Mouse (Mus musculus) midbrain, embryonic 16.5 days (tissue): ENCODE data around the gene Slc7a15. TPM values are rescaled to one million over a fixed set of nuclear protein-coding genes. Genes with fewer than 3 reads are reported as not detected.
"Not testable (repeated sequence)": the region's sequence is repeated elsewhere in the genome, so short reads cannot be mapped to it uniquely, and the experiment has no call there.

Source experiments
- ATAC-seq: fragments of 200-750 bp; cut with Nextera tagmentation; 2 replicates; pipeline ENCODE4 v1.8.0; 2017; ENCODE audit warnings: moderate TSS enrichment
- H3K27ac ChIP-seq: fragments of 300-500 bp; sonication (generic); 2 replicates; pipeline ENCODE4 v1.5.1; 2014; ENCODE audit warnings: mild to moderate bottlenecking, low read length, mixed read lengths
- H3K27me3 ChIP-seq: fragments of 300-500 bp; sonication (generic); 2 replicates; pipeline ENCODE4 v1.6.1; 2014; ENCODE audit warnings: low read depth, low read length, mixed read lengths; ENCODE audit not compliant: control insufficient read depth, insufficient read depth
- H3K36me3 ChIP-seq: fragments of 300-500 bp; sonication (generic); 2 replicates; pipeline ENCODE4 v1.6.1; 2014; ENCODE audit warnings: mild to moderate bottlenecking, low read length, moderate library complexity, mixed read lengths; ENCODE audit not compliant: control insufficient read depth, insufficient read depth
- H3K4me1 ChIP-seq: fragments of 300-500 bp; sonication (generic); 2 replicates; pipeline ENCODE4 v1.6.1; 2014; ENCODE audit warnings: mild to moderate bottlenecking, low read length, mixed read lengths; ENCODE audit not compliant: control insufficient read depth, insufficient read depth
- H3K4me2 ChIP-seq: fragments of 300-500 bp; sonication (generic); 2 replicates; pipeline ENCODE4 v1.6.1; 2014; ENCODE audit warnings: mild to moderate bottlenecking, low read length, mixed read lengths
- H3K4me3 ChIP-seq: fragments of 300-500 bp; sonication (generic); 2 replicates; pipeline ENCODE4 v1.5.1; 2014; ENCODE audit warnings: low read depth, mild to moderate bottlenecking, low read length, moderate library complexity, mixed read lengths
- H3K9ac ChIP-seq: fragments of 300-500 bp; sonication (generic); 2 replicates; pipeline ENCODE4 v1.6.1; 2014; ENCODE audit warnings: low read depth, low read length, mixed read lengths
- H3K9me3 ChIP-seq: fragments of 300-500 bp; sonication (generic); replicated peaks from 2 replicates; pipeline ENCODE4 v1.6.1; 2014; ENCODE audit warnings: mild to moderate bottlenecking, low read length, mixed read lengths; ENCODE audit not compliant: control insufficient read depth, poor library complexity, severe bottlenecking
- WGBS: fragments of 180-500 bp; shearing (Covaris S2); extraction: QIAGEN DNeasy Blood & Tissue Kit; methylation state at CpG from one replicate; pipeline ENCODE4 v1.1.7; 2014; 5-methylcytosine and 5-hydroxymethylcytosine counted together
- polyA plus RNA-seq: library from polyadenylated mRNA; unstranded; fragments of >200 nt; fragmentation: Nextera tagmentation; extraction: Ambion mirVana; gene quantifications from 2 replicates; pipeline ENCODE4 v1.2.1, GENCODE M21; 2015

The Slc7a15 gene
- polyA plus RNA-seq, 1 experiment from 2014 or later, result not detected

- H3K27me3 ChIP-seq, result no peaks in the 10 kb centered on the region
- H3K4me3 ChIP-seq, result no peak overlapping the region
- 80% methylated on average over 11 of the region's 11 CpGs for WGBS
- no peaks in the 10 kb centered on the region for H3K36me3 ChIP-seq
- no peak overlapping the region for H3K9ac ChIP-seq
- no peak overlapping the region for H3K4me2 ChIP-seq
- H3K9me3 ChIP-seq, result peaks cover 5% of the 10 kb centered on the region; the same call in 1 of the 2 replicates
- ATAC-seq, result no peak
- no peak overlapping the region for H3K27ac ChIP-seq
- no peaks in the 10 kb centered on the region for H3K4me1 ChIP-seq
Measured at GRCm38 (mm10) chr12:8573405-8573804, 25.5 kb downstream of the Slc7a15 start.

GRCm38 (mm10) chr12:8571903-8572341 is 26.9 kb downstream of the Slc7a15 start:
- 44% methylated on average over 12 of the region's 12 CpGs for WGBS

GRCm38 (mm10) chr12:8571287-8571902 is 27.5 kb downstream of the Slc7a15 start:
- not testable (repeated sequence) for H3K4me1 ChIP-seq, ATAC-seq, H3K27me3 ChIP-seq, H3K9me3 ChIP-seq, H3K9ac ChIP-seq, H3K36me3 ChIP-seq, H3K4me3 ChIP-seq, H3K4me2 ChIP-seq, H3K27ac ChIP-seq
- WGBS, result 82% methylated on average over 2 of the region's 2 CpGs

More at GRCm38 (mm10) chr12:8571903-8572341, 26.9 kb downstream of the Slc7a15 start:
- H3K27ac ChIP-seq, H3K36me3 ChIP-seq, H3K4me3 ChIP-seq, H3K4me1 ChIP-seq, H3K9me3 ChIP-seq, H3K27me3 ChIP-seq, ATAC-seq, H3K9ac ChIP-seq: not testable (repeated sequence)
- H3K4me2 ChIP-seq, result peak overlapping the region; percentile 9; the same call in 1 of the 2 replicates

DNA sequence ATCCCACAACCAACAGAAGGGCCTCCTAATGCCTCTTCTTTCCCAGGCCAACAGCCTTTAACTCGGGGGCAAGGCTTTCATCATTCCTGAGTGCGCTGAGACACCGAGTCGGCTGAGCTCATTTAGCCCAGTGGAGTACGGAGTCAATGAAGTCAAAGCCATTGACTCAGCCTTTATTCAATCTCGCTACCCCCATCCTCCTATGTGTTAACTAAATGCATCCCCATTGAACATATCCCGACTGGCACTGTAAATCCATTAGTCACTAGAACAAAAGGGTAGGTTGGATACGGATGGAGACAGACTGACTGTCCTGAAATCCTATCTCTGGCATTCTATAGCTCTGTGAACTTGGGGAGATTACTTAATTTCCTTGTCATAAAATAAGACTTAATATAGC is 36.7 kb downstream of the Slc7a15 start:
- not testable (repeated sequence) for H3K9ac ChIP-seq, H3K4me1 ChIP-seq, H3K27ac ChIP-seq, H3K36me3 ChIP-seq, H3K4me3 ChIP-seq, H3K9me3 ChIP-seq, H3K4me2 ChIP-seq, ATAC-seq, H3K27me3 ChIP-seq
- WGBS, result 63% methylated on average over 8 of the region's 8 CpGs

DNA sequence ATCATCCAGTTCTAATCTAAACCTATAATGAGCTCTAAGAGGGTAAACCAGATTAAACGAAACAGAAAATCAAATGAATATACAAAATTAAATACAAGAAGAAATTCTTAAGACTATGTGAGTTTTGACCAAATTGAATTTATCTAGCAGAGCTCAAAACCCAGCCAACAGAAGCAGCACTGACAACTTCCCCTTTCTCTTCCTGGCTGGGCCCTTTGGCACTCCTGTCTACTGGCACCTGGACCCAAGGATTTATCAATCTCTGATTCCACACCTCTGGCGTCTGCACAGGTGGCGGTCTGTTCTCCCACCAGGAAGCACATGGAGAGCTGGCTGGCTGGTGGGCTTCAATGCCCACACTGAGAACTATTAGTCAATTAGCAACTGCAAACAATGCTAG is 39.0 kb downstream of the Slc7a15 start:
- not testable (repeated sequence) for H3K9ac ChIP-seq, H3K4me3 ChIP-seq, H3K36me3 ChIP-seq, H3K4me2 ChIP-seq, ATAC-seq, H3K4me1 ChIP-seq, H3K27ac ChIP-seq, H3K9me3 ChIP-seq, H3K27me3 ChIP-seq
- WGBS, result 88% methylated on average over 3 of the region's 3 CpGs

GRCm38 (mm10) chr12:8556189-8556588 is 42.7 kb downstream of the Slc7a15 start:
- Histone ChIP-seq H3K27ac (no peak overlapping the region), H3K4me1 (no peaks in the 10 kb centered on the region), H3K9ac (no peak overlapping the region), H3K4me3 (no peak overlapping the region), H3K9me3 (no peaks in the 10 kb centered on the region), H3K36me3 (no peaks in the 10 kb centered on the region), H3K4me2 (no peak overlapping the region), H3K27me3 (no peaks in the 10 kb centered on the region)
- ATAC-seq, result no peak

DNA sequence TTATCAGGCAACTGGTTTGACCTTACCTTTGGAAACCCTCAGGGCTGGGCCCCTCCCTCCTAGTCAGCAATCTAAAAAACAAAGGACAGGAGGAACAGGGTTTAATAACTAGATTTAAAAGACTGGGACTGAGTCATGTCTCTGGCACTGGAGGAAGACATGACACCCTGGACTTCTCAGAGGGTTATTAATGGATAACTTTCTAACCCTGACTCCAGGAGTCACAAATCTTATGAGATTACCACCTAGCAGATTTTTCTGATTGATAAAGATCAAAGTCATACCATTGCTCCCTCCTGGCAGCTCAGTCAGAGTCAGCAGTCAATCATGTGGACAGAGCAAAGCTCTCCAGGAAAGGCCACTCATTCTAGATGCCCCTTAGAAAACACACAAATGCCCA is 43.4 kb downstream of the Slc7a15 start:
- no peak overlapping the region for H3K4me3 ChIP-seq
- no peak for ATAC-seq
- no peaks in the 10 kb centered on the region for H3K27me3 ChIP-seq
- H3K4me2 ChIP-seq, result no peak overlapping the region
- no peak overlapping the region for H3K27ac ChIP-seq
- no peaks in the 10 kb centered on the region for H3K36me3 ChIP-seq
- H3K9ac ChIP-seq, result no peak overlapping the region
- H3K9me3 ChIP-seq, result no peaks in the 10 kb centered on the region
- no peaks in the 10 kb centered on the region for H3K4me1 ChIP-seq

DNA sequence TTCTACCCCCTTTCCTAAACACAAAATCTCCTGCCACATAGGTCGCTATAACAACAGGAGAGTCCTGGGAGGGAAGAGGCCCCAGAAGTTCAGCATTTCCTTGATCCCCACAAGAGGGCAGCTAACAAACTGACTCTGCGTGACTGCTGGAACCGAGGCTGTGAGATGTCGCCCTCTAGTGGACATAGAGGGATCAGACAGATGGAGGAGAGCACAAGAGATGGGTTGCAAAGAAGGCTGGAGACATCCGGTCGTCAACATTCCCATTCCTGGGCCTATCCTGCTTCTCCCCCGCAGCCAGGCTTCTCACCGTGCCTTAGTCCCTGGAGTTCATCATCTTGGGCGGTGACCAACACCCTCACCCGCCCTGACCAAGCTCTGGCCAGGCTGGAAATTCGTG is 51.5 kb downstream of the Slc7a15 start:
- no peaks in the 10 kb centered on the region for H3K9me3 ChIP-seq
- WGBS, result 23% methylated on average over 11 of the region's 11 CpGs
- H3K27ac ChIP-seq, result no peak overlapping the region
- peak; percentile 67; the same call in 1 of the 2 replicates for ATAC-seq
- H3K4me2 ChIP-seq, result no peak overlapping the region
- no peaks in the 10 kb centered on the region for H3K27me3 ChIP-seq
- H3K4me3 ChIP-seq, result no peak overlapping the region
- no peaks in the 10 kb centered on the region for H3K4me1 ChIP-seq
- no peaks in the 10 kb centered on the region for H3K36me3 ChIP-seq
- no peak overlapping the region for H3K9ac ChIP-seq

DNA sequence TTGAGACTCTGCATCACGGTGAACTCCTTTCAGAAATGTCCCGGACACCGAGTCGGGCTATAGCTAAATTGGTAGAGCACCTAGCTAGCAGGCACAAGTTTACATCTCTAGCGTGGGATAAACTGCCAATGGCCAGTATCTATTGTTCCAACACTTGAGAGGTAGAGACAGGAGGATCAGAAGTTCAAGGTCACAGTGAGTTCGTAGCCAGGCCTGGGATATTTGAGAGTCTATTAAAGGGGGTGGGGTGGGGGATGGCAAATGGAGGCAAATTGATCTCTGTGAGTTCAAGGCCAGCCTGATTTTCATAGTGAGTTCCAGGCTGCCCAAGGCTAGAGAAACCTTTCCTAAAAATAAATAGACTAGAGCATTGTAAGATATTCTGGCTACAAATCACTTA is 52.1 kb downstream of the Slc7a15 start:
- Histone ChIP-seq H3K27ac (no peak overlapping the region), H3K4me3 (no peak overlapping the region), H3K36me3 (no peaks in the 10 kb centered on the region), H3K4me2 (no peak overlapping the region), H3K9me3 (no peaks in the 10 kb centered on the region), H3K4me1 (no peaks in the 10 kb centered on the region), H3K9ac (no peak overlapping the region), H3K27me3 (no peaks in the 10 kb centered on the region)
- 95% methylated on average over 6 of the region's 6 CpGs for WGBS
- ATAC-seq, result no peak
